Mouse (Mus musculus): ENCODE results near the gene Olfr548-ps1. TPM values are rescaled to one million over a fixed set of nuclear protein-coding genes. Genes with fewer than 3 reads are reported as not detected.

The Olfr548-ps1 gene
- polyA plus RNA-seq, 1 experiment from 2014 or later, result not detected

GRCm38 (mm10) chr7:102516261-102517050 lies 24.2 kb upstream of the Olfr548-ps1 start:
- 66% methylated on average over 10 of the region's 10 CpGs for WGBS
- Histone ChIP-seq H3K4me2 (no peak overlapping the region), H3K9ac (no peak overlapping the region), H3K36me3 (no peaks in the 10 kb centered on the region), H3K27me3 (replicated peaks) (peaks cover 40% of the 10 kb centered on the region), H3K27ac (ENCODE audit: poor library complexity, severe bottlenecking) (no peak overlapping the region), H3K4me3 (no peak overlapping the region), H3K9me3 (replicated peaks) (no peaks in the 10 kb centered on the region), H3K4me1 (replicated peaks) (peaks cover 2% of the 10 kb centered on the region; the same call in 1 of the 2 replicates)
- no peak for ATAC-seq (ENCODE audit: insufficient number of reproducible peaks, low FRiP score)

- Histone ChIP-seq H3K4me2 (no peak overlapping the region), H3K9ac (no peak overlapping the region), H3K4me1 (replicated peaks) (peaks cover 2% of the 10 kb centered on the region; the same call in 1 of the 2 replicates), H3K27me3 (replicated peaks) (peaks cover 35% of the 10 kb centered on the region; the same call in 1 of the 2 replicates), H3K4me3 (no peak overlapping the region), H3K36me3 (no peaks in the 10 kb centered on the region), H3K9me3 (replicated peaks) (no peaks in the 10 kb centered on the region), H3K27ac (ENCODE audit: poor library complexity, severe bottlenecking) (no peak overlapping the region)
- WGBS, result 67% methylated on average over 2 of the region's 2 CpGs
- ATAC-seq (ENCODE audit: insufficient number of reproducible peaks, low FRiP score), result no peak
These were observed 23.7 kb upstream of the Olfr548-ps1 start for GRCm38 (mm10) chr7:102517051-102517335.

GRCm38 (mm10) chr7:102529052-102529451 lies 11.6 kb upstream of the Olfr548-ps1 start:
- Histone ChIP-seq H3K9me3 (replicated peaks) (no peaks in the 10 kb centered on the region), H3K4me1 (replicated peaks) (no peaks in the 10 kb centered on the region), H3K4me3 (no peak overlapping the region), H3K27me3 (replicated peaks) (no peaks in the 10 kb centered on the region), H3K36me3 (no peaks in the 10 kb centered on the region), H3K27ac (ENCODE audit: poor library complexity, severe bottlenecking) (no peak overlapping the region), H3K4me2 (no peak overlapping the region), H3K9ac (no peak overlapping the region)
- no peak for ATAC-seq (ENCODE audit: insufficient number of reproducible peaks, low FRiP score)
- WGBS, result 66% methylated on average over 1 of the region's 1 CpGs

- Histone ChIP-seq H3K4me2 (no peak within 1 kb of the TSS), H3K27ac (ENCODE audit: poor library complexity, severe bottlenecking) (no peak within 1 kb of the TSS), H3K9me3 (replicated peaks) (no peaks in the 10 kb centered on the region), H3K27me3 (replicated peaks) (no peaks in the 10 kb centered on the region), H3K36me3 (no peaks in the 10 kb centered on the region), H3K9ac (no peak within 1 kb of the TSS), H3K4me1 (replicated peaks) (no peaks in the 10 kb centered on the region), H3K4me3 (no peak within 1 kb of the TSS)
- ATAC-seq (ENCODE audit: insufficient number of reproducible peaks, low FRiP score), result no peak
- WGBS, result 50% methylated on average over 1 of the region's 1 CpGs
These were observed 6.2 kb upstream of the Olfr548-ps1 start, which contains the start of gene Olfr547 for GRCm38 (mm10) chr7:102534449-102534848. Gene Olfr547 (plus strand): TSS chr7:102534749.

DNA sequence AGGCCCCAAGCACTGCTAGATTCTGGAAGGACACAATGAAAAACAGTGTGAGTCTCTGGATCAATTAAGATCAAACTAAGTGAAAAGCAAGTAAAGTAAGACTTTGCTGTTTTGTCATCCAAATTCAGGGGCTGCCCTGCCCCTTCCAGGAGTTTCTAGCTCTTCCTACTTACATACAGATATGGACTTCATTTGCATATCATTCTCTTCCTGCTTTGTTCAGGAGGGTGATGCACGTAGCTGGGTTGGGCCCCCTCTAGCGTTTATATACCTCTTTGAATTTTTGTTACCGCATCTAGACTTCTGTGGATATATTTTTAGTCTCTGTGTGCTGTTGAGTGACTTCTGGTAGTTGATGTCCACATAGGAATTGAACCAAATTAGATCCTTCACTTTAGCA lies 555 bp downstream of the Olfr548-ps1 start:
- Histone ChIP-seq H3K27ac (ENCODE audit: poor library complexity, severe bottlenecking) (no peak overlapping the region), H3K9ac (no peak overlapping the region), H3K9me3 (replicated peaks) (no peaks in the 10 kb centered on the region), H3K4me2 (no peak overlapping the region), H3K27me3 (replicated peaks) (no peaks in the 10 kb centered on the region), H3K4me3 (no peak overlapping the region), H3K36me3 (no peaks in the 10 kb centered on the region), H3K4me1 (replicated peaks) (no peaks in the 10 kb centered on the region)
- ATAC-seq (ENCODE audit: insufficient number of reproducible peaks, low FRiP score), result no peak
- 54% methylated on average over 3 of the region's 3 CpGs for WGBS

DNA sequence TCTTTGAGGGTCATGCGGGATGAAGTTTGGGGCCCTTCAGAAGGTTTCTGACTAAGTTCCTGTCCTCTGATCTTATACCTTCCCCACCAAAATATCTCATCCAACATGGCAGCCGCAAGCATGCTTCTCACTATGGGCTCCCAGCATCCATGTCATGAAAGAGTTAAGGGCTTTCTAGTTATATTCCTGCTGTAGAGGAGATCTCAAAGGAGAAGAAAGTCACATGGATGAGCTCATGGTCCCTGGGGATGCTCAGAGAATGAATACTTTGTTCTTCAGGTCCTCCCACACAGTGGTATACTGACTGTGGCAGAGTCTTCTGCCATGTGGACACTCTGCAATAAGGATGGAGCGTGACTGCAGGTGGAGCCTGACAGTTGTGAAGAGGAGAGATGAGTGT lies 8.9 kb downstream of the Olfr548-ps1 start, which contains the start of gene Olfr549:
TSS of gene Olfr549 (plus strand) at position 301 of the 400 bp plus-strand sequence.
- Histone ChIP-seq H3K4me2 (no peak within 1 kb of the TSS), H3K36me3 (no peaks in the 10 kb centered on the region), H3K27me3 (replicated peaks) (no peaks in the 10 kb centered on the region), H3K4me1 (replicated peaks) (no peaks in the 10 kb centered on the region), H3K27ac (ENCODE audit: poor library complexity, severe bottlenecking) (no peak within 1 kb of the TSS), H3K9me3 (replicated peaks) (no peaks in the 10 kb centered on the region), H3K9ac (no peak within 1 kb of the TSS), H3K4me3 (no peak within 1 kb of the TSS)
- WGBS, result 78% methylated on average over 3 of the region's 3 CpGs
- ATAC-seq (ENCODE audit: insufficient number of reproducible peaks, low FRiP score), result no peak

DNA sequence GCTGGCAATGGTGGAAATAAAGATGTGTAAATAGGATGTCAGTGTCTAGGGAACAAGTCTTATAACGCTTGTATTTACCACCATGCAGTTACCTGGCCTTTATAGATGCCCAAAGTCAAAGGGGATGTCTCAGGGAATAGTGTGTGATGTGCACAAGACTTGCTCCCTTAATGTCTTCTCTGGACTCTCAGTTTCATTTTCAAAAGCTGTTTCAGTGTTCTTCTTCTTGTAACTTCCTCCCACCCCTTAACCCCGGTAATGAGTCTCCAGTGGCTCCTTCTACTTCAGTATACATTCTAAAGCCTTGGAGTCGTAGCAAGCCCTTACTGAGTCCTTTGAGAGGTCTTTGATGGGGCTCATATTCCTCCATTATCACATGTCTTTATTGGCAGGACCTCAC lies 12.6 kb downstream of the Olfr548-ps1 start:
- Histone ChIP-seq H3K4me2 (no peak overlapping the region), H3K27ac (ENCODE audit: poor library complexity, severe bottlenecking) (no peak overlapping the region), H3K4me1 (replicated peaks) (no peaks in the 10 kb centered on the region), H3K27me3 (replicated peaks) (no peaks in the 10 kb centered on the region), H3K9ac (no peak overlapping the region), H3K4me3 (no peak overlapping the region), H3K9me3 (replicated peaks) (no peaks in the 10 kb centered on the region), H3K36me3 (no peaks in the 10 kb centered on the region)
- WGBS, result 74% methylated on average over 3 of the region's 3 CpGs
- no peak for ATAC-seq (ENCODE audit: insufficient number of reproducible peaks, low FRiP score)

DNA sequence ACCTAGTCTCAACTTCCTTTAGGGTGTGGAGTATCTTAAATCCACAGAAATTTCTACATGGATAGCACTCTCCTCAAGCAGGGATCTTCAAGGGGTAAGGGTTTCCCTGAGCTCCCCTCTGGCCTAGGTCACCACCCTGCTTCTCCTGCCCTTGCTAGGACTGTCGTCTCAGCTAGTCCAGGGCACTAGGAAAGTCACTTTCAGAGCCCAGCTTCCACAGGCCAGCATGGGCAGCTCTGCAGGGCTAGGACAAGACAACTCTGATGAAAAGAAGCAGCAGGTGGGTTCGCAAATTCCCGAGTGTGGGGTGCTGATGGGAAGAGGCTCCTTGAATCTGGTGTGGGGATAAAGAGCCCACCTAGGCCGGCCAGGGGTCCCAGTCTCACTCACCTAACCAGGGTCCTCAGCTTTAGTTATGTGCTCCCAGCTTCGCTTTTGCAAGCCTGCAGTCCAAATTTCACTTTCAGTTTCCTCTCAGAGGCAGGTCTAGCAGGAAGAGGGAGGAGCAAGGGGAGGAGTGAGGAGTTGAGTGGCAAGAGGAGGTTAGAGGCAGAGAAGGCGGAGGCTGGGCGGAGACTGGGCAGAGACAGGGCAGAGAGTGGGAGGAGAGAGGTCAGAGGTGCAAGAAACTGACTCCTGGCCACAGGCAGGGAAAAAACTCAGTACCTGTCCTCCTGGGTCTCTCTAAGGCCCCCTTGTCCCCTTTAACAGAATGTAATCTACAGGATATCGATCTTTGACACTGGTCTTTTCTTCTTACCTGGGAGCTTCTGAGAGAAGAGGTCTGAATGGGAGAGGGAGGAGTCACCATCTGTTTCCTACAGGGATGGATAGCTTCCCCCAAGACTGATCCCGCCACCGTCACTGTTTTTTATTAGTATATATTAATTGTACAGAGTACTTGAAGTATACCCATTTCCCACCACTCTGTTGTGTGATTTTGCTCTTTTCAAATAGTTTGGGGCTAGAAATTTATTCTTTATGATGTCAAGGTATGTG lies 24.6 kb downstream of the Olfr548-ps1 start, which contains the start of gene Trim21:
TSS of gene Trim21 (minus strand) at position 488 of the 999 bp plus-strand sequence.
- Histone ChIP-seq H3K36me3 (peaks cover 3% of the 10 kb centered on the region), H3K4me2 (peak within 1 kb of the TSS; percentile 86), H3K27me3 (replicated peaks) (no peaks in the 10 kb centered on the region), H3K9ac (peak within 1 kb of the TSS; percentile 77), H3K4me1 (replicated peaks) (peaks cover 7% of the 10 kb centered on the region), H3K4me3 (peak within 1 kb of the TSS; percentile 67), H3K27ac (ENCODE audit: poor library complexity, severe bottlenecking) (peak within 1 kb of the TSS; percentile 49), H3K9me3 (replicated peaks) (no peaks in the 10 kb centered on the region)
- ATAC-seq (ENCODE audit: insufficient number of reproducible peaks, low FRiP score), result peak; percentile 91
- 21% methylated on average over 10 of the region's 10 CpGs for WGBS

- peaks cover 7% of the 10 kb centered on the region for H3K4me1 ChIP-seq (replicated peaks)
- no peak overlapping the region for H3K9ac ChIP-seq
- H3K36me3 ChIP-seq, result peaks cover 3% of the 10 kb centered on the region
- ATAC-seq (ENCODE audit: insufficient number of reproducible peaks, low FRiP score), result no peak
- H3K27me3 ChIP-seq (replicated peaks), result no peaks in the 10 kb centered on the region
- H3K9me3 ChIP-seq (replicated peaks), result no peaks in the 10 kb centered on the region
- H3K4me3 ChIP-seq, result no peak overlapping the region
- WGBS, result 84% methylated on average over 4 of the region's 4 CpGs
- no peak overlapping the region for H3K27ac ChIP-seq (ENCODE audit: poor library complexity, severe bottlenecking)
- no peak overlapping the region for H3K4me2 ChIP-seq
These were observed 25.5 kb downstream of the Olfr548-ps1 start for GRCm38 (mm10) chr7:102566219-102566618.

DNA sequence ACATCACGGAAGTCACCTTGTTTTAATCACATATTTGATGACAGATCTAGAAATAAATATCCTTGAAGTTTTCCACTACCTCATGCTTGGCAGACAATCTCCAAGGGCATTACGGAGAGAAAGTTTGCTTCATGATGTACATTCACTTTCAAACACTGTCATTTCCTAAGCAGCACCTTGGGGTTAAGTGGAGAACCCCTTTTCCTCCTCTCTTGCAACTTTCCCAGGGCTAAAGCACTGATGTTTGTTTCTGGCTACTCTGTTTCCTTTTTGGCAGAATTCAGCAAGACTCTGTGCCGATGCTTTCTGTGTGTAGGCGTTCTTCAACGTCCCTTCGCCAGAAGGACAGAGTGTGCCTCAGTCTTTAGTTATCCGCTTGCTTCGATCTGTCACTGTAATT lies 30.4 kb downstream of the Olfr548-ps1 start, which contains the start of gene Olfr550:
TSS of gene Olfr550 (plus strand) at position 301 of the 400 bp plus-strand sequence.
- Histone ChIP-seq H3K36me3 (no peaks in the 10 kb centered on the region), H3K27me3 (replicated peaks) (no peaks in the 10 kb centered on the region), H3K4me2 (no peak within 1 kb of the TSS), H3K4me1 (replicated peaks) (no peaks in the 10 kb centered on the region), H3K9ac (no peak within 1 kb of the TSS), H3K9me3 (replicated peaks) (no peaks in the 10 kb centered on the region), H3K4me3 (no peak within 1 kb of the TSS), H3K27ac (ENCODE audit: poor library complexity, severe bottlenecking) (no peak within 1 kb of the TSS)
- WGBS, result 87% methylated on average over 8 of the region's 8 CpGs
- no peak for ATAC-seq (ENCODE audit: insufficient number of reproducible peaks, low FRiP score)

Measured in heart, embryonic 12.5 days (tissue).